Mouse (Mus musculus): ENCODE results near the gene Scfd2.

DNA sequence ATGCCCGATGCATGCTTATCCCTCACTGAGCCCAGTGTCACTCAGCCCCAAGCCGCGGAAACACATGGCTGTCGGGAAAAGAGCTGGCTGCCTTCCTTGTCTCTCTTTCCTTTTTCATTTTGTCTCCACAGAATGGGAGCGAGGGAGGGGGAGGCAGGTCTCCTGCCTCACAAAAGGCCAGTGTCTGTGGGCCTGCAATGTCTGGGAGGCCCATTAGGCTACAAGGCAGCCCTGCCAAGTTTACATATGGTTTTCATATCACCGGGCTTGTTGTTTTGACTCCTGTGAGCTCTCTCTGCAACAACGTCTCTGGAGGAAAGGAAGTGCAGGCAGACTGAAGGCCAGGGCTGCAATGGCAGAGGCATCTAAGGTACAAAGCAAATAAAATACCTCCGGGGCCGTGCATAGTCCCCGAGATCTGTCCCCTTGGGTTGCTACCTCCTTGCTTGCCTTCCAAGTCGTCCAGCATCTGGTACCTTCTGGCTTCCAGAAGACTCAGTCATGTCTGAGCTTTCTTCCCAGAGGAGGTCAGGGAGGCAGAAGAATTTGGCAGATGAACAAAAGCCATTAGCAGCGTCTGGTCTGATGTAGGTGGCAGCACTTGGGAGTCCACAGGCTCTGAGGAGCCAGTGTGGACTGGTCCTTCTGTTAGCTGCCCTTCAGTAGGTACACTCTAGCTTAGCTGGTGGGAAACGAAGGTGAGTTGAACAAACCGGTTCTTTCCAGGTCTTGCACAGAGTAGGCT lies 355.9 kb downstream of the Scfd2 start:
- TF ChIP-seq CTCF (IDR thresholded peaks at IDR 0.05; ENCODE audit: control insufficient read depth, insufficient read depth, low read length) (no peak), POLR2A (IDR thresholded peaks at IDR 0.05; ENCODE audit: borderline replicate concordance, control insufficient read depth, low read depth, low read length) (no peak)

Data from bone marrow, adult 2 months (tissue).